Mouse (Mus musculus): Measurements from ENCODE around the gene Lhx8.

Gene Lhx8

GRCm38 (mm10) chr3:154321921-154322574 is 8.4 kb downstream of the Lhx8 start:
- DNase-seq (ENCODE audit: low spot score), result no peak

GRCm38 (mm10) chr3:154317651-154318248 is 12.7 kb downstream of the Lhx8 start:
- DNase-seq (ENCODE audit: low spot score), result no peak

DNA sequence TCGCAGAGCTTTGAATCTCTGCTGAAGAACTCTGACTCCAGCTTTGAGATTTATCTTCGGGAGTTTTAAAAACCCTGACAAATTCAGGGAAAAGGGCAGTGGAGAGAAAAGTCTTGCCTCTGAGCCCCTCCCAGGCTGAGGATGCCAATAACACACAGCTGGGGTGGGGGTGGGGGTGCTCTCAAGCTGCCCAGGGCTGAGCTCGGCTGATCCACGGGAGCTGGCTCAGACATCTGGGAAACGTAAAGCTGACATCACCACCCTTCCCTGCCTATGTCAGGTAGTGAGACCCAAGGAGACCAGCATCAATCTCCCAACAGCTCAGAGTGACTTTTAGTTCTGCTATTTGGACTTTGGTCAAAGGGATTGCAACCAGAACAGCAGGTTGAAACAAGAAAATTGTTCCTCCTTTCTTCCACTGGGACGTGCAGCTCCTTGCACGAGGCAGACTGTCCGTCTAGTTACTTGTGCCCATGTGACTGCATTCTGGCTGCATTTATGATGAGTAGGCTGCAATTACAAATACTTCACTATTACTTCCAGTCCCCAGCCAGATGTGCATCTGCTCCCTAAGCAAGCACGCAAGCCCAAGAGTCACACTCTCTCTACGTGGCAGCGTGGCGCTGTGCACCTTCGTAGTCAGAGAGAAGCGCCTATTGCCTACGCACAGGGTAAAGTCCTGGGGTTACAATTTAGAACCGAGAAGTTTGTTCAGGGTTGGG is 25.1 kb downstream of the Lhx8 start:
- no peak for DNase-seq (ENCODE audit: low spot score)

GRCm38 (mm10) chr3:154301102-154301501 is 29.4 kb downstream of the Lhx8 start:
- DNase-seq (ENCODE audit: low spot score), result no peak

DNA sequence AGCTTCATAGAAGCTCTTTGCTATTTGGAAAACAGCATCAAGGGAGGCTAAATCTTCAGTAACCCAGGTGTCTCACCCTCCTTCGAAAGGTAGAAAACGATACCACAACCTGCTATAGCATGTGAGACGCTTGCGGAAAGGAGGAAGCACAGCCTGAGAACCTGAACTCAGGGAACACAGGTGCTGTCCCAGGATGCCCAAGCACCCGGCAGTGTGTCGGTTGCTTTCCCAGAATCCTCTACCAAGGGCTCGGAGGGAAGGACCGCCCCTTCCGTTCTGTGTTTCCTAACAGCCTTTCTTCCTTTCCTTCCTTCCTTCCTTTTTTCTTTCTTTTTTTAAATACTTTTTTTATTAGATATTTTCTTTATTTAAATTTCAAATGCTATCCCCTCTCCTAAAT is 30.5 kb downstream of the Lhx8 start:
- DNase-seq (ENCODE audit: low spot score), result no peak

GRCm38 (mm10) chr3:154298490-154298889 is 32.0 kb downstream of the Lhx8 start:
- no peak for DNase-seq (ENCODE audit: low spot score)

GRCm38 (mm10) chr3:154297499-154297898 is 33.0 kb downstream of the Lhx8 start:
- peak; percentile 29 for DNase-seq (ENCODE audit: low spot score)

DNA sequence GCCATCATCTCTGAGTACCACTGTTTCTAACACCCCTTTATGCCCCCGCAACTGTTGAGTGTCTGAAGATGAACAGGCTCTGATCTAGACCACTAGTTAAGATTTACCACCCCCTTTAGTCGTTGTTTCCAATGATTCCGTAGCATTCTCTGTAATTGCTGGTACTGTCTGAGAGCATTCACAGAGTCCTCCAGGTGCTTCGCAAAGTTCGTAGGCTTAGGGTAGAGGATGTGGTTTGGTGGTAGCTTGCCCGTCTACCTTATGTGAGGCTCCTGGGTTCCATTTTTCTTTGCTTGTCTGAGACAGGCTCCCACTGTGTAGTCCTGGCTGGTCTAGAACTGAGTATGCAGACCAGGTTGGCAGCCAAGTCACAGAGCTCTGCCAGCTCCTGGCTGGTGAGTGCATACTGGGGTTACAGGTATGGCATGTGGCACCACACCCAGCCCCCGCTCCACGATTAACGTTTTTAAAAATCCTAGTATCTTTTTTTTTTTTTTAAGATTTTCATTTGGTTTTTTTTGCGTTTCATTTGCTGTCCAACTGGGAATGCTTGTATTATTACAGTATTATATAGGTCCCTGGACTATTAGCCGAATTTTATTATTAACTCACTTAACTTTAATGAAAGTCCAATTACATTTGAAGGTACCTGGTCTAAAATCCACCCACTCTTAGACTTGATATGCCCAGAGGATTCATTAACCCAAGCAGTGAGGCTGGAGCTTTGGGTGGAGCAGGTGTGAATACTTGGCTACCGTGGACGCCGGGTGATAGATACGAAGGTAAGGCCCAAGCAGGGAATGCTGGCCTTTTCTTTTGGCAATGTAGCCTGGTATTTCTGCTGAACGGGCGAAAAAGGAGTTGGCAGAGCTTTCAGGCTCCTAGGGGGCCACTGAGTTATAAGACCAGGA is 35.3 kb downstream of the Lhx8 start:
- DNase-seq (ENCODE audit: low spot score), result no peak

GRCm38 (mm10) chr3:154293839-154294490 is 36.5 kb downstream of the Lhx8 start:
- no peak for DNase-seq (ENCODE audit: low spot score)

DNA sequence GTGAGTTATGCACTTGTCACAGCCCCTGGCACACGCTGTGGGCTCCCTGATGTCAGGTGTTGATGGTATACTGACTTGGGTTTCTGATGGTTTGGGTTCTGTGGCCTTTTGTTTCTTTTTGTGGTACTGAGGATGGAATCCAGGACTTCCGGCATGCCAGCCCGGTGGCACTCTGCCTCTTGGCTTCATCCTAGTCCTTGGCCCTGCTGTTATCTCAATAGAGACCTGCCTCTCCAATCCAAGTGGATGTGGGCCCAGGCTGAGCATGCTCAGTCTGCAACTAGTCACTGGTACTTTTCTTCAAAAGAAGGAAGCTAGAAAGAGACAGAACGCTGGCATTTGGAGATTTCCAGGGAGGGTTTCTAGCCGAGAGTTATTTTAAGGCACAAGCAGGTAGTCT is 38.3 kb downstream of the Lhx8 start:
- DNase-seq (ENCODE audit: low spot score), result no peak

DNA sequence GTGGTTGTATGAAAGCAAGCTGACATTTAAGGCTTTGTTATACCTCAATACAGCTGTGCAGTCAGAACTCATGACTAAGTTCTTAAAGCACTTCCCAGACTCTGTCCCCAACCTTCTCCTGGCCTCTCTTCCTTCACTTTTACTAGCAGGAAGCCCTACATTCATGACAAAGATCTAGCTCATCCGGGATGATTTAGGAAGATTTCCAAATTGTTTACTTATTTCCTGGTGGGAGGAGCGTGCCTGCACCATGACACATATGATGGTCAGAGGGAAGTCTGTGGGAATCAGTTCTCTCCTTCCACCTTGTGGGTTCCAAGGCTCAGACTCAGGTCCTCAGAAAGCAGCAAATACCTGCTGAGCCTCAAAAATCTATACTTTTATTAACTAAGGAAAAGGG is 40.1 kb downstream of the Lhx8 start:
- no peak for DNase-seq (ENCODE audit: low spot score)

GRCm38 (mm10) chr3:154288429-154289069 is 41.9 kb downstream of the Lhx8 start:
- DNase-seq (ENCODE audit: low spot score), result no peak

- no peak for DNase-seq (ENCODE audit: low spot score)
Measured at GRCm38 (mm10) chr3:154287217-154287616, 43.2 kb downstream of the Lhx8 start.

DNA sequence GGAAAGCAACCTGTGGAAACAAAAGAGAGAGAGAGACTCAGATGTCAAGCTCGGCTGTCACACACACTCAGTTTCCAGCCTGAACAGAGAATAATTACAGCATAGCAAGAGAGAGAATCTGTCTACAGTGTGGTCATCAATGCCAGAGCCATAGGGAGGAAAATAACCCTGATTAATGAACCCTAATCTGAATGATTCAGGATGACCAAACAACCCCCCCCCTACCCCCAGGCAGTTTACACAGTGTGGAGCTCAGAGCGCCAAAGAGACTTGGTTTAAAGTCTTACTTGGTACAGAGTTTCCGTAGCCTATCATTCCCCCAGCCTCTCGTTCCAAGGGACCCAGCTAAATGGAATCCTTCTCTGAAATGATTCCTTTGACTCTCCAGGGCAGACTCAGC is 45.1 kb downstream of the Lhx8 start:
- DNase-seq (ENCODE audit: low spot score), result no peak

- DNase-seq (ENCODE audit: low spot score), result no peak
Measured at GRCm38 (mm10) chr3:154284260-154284659, 46.2 kb downstream of the Lhx8 start.

DNA sequence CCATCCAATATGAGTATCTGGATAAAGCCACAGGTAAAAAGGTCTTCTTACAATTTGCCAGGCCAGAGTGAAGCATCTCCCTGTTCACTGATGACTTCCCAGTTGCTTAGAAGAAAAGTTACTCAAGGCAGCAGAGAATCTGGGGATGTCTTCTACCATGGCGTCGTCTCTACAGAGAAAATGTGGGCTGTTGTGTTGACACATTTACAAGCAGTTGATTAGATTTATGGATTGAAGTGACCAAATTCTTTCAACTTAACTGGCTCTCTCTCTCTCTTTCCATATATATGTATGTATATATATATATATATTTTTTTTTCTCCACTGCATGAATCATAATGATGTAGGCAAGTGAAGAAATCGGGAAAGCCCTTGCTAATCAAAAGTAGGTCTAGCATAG is 55.8 kb downstream of the Lhx8 start:
- DNase-seq (ENCODE audit: low spot score), result no peak

DNA sequence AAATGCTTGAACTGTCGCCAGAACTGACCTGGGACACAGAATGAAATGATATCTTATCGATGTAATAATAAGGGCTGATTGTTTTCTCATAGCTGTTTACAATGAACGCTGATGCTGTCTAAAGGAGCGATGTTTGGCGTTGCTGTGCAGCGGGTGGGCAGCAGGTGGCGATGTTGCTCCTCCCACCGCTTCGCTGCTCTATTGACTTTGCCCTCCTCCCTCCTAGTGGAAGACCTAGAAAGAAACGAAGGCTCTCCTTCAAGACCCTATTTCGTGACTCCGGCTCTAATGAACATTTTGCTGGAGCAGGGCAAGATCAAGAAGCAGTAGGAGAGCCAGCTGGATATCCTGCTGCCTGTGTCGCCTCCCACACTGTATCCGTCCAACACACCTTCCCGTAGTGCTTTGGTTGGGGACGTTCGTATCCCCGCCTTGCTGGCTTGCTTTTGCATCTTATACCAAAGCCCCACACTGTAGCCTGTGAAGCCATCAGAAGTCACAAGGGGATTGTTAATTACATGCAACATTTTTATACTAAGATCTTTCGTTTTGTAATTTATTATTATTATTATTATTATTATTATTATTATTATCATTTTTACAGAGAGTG is 60.6 kb downstream of the Lhx8 start:
- peak; percentile 29 for DNase-seq (ENCODE audit: low spot score)

DNA sequence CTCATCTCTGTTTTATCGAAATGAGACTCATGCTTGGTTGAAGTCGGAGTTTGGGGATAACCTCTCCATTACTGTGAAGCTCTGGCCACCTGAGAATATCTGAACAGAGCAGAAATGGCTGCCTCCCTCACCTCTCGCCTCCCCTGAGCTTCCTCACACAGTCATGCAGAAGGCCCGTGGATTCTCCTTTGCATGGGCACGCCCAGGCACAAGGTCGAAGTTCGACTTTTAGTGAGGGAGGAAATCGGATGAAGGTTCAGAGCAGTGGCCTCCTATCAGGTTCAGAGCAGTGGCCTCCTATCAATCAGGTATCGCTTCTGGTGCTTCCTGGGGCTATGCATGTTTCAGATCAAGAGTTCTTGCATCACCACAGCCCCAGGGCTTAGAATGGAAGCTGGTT is 62.1 kb downstream of the Lhx8 start:
- DNase-seq (ENCODE audit: low spot score), result no peak

GRCm38 (mm10) chr3:154257312-154257711 is 73.1 kb downstream of the Lhx8 start:
- DNase-seq (ENCODE audit: low spot score), result no peak
